Mouse (Mus musculus) intestine, postnatal 0 days (tissue): ENCODE data around the gene Arl13a. TPM values are rescaled to one million over a fixed set of nuclear protein-coding genes. Genes with fewer than 3 reads are reported as not detected.
A peak's percentile ranks its signal among the peaks of the same experiment; 100 is the strongest.

ENCODE experiments used
- ATAC-seq: fragments of 200-750 bp; cut with Nextera tagmentation; 2 replicates; pipeline ENCODE4 v1.8.0; 2017; ENCODE audit warnings: mild to moderate bottlenecking, moderate TSS enrichment, moderate library complexity
- H3K27ac ChIP-seq: fragments of 300-500 bp; sonication (generic); 2 replicates; pipeline ENCODE4 v1.5.1; 2014; ENCODE audit warnings: mild to moderate bottlenecking, low read depth, low read length, moderate library complexity
- H3K27me3 ChIP-seq: fragments of 300-500 bp; sonication (generic); replicated peaks from 2 replicates; pipeline ENCODE4 v1.6.1; 2014; ENCODE audit warnings: low read length, mixed read lengths; ENCODE audit not compliant: control insufficient read depth, insufficient read depth
- H3K36me3 ChIP-seq: fragments of 300-500 bp; sonication (generic); 2 replicates; pipeline ENCODE4 v1.6.1; 2014; ENCODE audit warnings: mild to moderate bottlenecking, moderate library complexity; ENCODE audit not compliant: control insufficient read depth, insufficient read depth
- H3K4me1 ChIP-seq: fragments of 300-500 bp; sonication (generic); replicated peaks from 2 replicates; pipeline ENCODE4 v1.6.1; 2014; ENCODE audit warnings: antibody characterized with exemption, low read length, mixed read lengths; ENCODE audit not compliant: control insufficient read depth, insufficient read depth
- H3K4me2 ChIP-seq: fragments of 300-500 bp; sonication (generic); replicated peaks from 2 replicates; pipeline ENCODE4 v1.6.1; 2014; ENCODE audit warnings: low read depth, mild to moderate bottlenecking, moderate library complexity
- H3K4me3 ChIP-seq: fragments of 300-500 bp; sonication (generic); 2 replicates; pipeline ENCODE4 v1.5.1; 2014; ENCODE audit warnings: low read depth, low read length
- H3K9ac ChIP-seq: fragments of 300-500 bp; sonication (generic); 2 replicates; pipeline ENCODE4 v1.6.1; 2014; ENCODE audit warnings: mild to moderate bottlenecking, low read depth, low read length
- H3K9me3 ChIP-seq: fragments of 300-500 bp; sonication (generic); 2 replicates; pipeline ENCODE4 v1.6.1; 2016; ENCODE audit warnings: mixed run types; ENCODE audit not compliant: control insufficient read depth
- CTCF ChIP-seq: sonication (generic); IDR thresholded peaks from 2 replicates; pipeline ENCODE4 v1.5.1; 2016; ENCODE audit warnings: low read depth, mild to moderate bottlenecking, control low read depth, antibody characterized with exemption, moderate library complexity
- WGBS: fragments of 180-500 bp; shearing (Covaris S2); extraction: QIAGEN DNeasy Blood & Tissue Kit; methylation state at CpG from one replicate; pipeline ENCODE4 v1.1.7; 2014; 5-methylcytosine and 5-hydroxymethylcytosine counted together
- polyA plus RNA-seq: library from polyadenylated mRNA; unstranded; fragments of >200 nt; fragmentation: Nextera tagmentation; extraction: Ambion mirVana; gene quantifications from 2 replicates; pipeline ENCODE4 v1.2.1, GENCODE M21; 2015

Arl13a gene
- polyA plus RNA-seq, 1 experiment from 2014 or later, result not detected

DNA sequence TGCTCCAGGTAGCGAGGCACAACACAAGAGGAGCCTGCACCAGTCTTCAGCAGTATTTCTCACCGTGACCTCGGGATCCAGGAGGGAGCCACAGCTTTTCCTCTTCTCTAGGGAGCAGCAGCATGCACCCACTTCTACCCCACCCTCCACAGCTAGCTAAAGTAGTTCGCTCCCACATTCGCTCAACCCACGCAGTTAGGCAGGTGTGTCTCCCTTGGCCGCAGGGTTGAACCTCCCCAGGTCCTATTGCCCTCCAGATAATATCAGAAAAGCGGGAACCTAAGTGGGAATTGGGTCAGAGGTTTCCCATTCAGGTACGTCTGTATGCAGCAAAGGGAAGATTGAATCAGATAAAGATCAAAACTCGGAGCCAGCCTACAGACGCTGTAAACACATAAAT, 24.5 kb upstream of the Arl13a start:
- Histone ChIP-seq H3K27ac (no peak overlapping the region), H3K4me1 (no peaks in the 10 kb centered on the region), H3K4me2 (peak overlapping the region; percentile 46), H3K9ac (no peak overlapping the region), H3K27me3 (no peaks in the 10 kb centered on the region; the same call in 1 of the 2 replicates), H3K9me3 (no peaks in the 10 kb centered on the region), H3K36me3 (no peaks in the 10 kb centered on the region), H3K4me3 (0 out of 2 replicates have a peak overlapping the region, but pooled peaks have one; percentile 3)
- no peak for TF ChIP-seq CTCF
- ATAC-seq, result no peak
- WGBS, result 22% methylated on average over 11 of the region's 11 CpGs

DNA sequence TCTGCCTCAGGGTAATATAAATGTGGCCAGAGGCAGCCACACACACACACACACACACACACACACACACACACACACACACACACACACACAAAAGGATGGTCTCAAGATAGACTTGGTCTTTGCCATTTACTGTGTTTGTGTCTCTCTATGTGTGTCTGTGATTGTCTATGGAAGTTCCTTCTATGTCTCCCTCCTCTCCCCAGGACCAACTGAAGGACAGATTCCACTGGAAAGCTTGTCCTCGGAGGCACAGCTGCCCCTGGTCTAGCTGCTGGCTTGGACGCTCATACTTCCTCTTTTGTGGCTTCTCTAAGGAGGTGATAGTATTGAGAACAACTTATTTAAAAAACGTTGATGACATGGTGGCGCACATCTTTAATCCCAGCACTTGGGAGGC, 23.8 kb upstream of the Arl13a start:
- Histone ChIP-seq H3K27me3 (no peaks in the 10 kb centered on the region; the same call in 1 of the 2 replicates), H3K9ac (no peak overlapping the region), H3K4me1 (no peaks in the 10 kb centered on the region), H3K36me3 (no peaks in the 10 kb centered on the region), H3K4me2 (no peak overlapping the region; the same call in 1 of the 2 replicates), H3K4me3 (no peak overlapping the region), H3K27ac (no peak overlapping the region), H3K9me3 (no peaks in the 10 kb centered on the region)
- 59% methylated on average over 4 of the region's 4 CpGs for WGBS
- TF ChIP-seq CTCF, result no peak
- no peak for ATAC-seq

DNA sequence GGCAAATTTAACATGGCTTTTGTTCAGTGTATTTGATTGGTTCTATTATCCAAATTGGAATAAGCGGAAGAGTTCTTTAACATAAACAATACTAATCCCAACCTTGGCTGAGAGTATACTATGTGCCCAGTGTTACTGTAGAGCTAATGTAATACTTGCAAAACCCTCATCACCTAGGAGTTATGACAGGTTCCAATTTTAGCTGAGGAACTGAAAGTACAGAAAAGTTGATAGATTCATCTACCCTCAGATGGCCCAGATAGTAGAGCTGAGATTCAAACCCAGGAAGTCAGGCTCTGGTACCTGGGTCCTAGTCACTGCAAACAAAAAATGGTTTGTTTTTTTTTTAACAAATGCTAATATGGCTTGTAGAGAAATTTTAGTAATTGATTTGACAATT, 16.7 kb upstream of the Arl13a start:
- TF ChIP-seq CTCF, result no peak
- Histone ChIP-seq H3K9ac (no peak overlapping the region), H3K4me2 (no peak overlapping the region), H3K27ac (no peak overlapping the region), H3K9me3 (no peaks in the 10 kb centered on the region), H3K4me1 (no peaks in the 10 kb centered on the region), H3K27me3 (no peaks in the 10 kb centered on the region), H3K4me3 (no peak overlapping the region), H3K36me3 (no peaks in the 10 kb centered on the region)
- ATAC-seq, result no peak
- WGBS, result 86% methylated on average over 1 of the region's 1 CpGs

GRCm38 (mm10) chrX:134174699-134175098, 12.6 kb upstream of the Arl13a start:
- Histone ChIP-seq H3K27ac (no peak overlapping the region), H3K27me3 (no peaks in the 10 kb centered on the region), H3K36me3 (no peaks in the 10 kb centered on the region), H3K9ac (no peak overlapping the region), H3K4me2 (no peak overlapping the region), H3K4me1 (no peaks in the 10 kb centered on the region), H3K9me3 (no peaks in the 10 kb centered on the region), H3K4me3 (no peak overlapping the region)
- WGBS, result 88% methylated on average over 1 of the region's 1 CpGs
- ATAC-seq, result no peak
- TF ChIP-seq CTCF, result no peak

GRCm38 (mm10) chrX:134208491-134208890, 21.2 kb downstream of the Arl13a start:
- Histone ChIP-seq H3K4me3 (no peak overlapping the region), H3K27me3 (no peaks in the 10 kb centered on the region), H3K4me2 (no peak overlapping the region), H3K9me3 (no peaks in the 10 kb centered on the region), H3K4me1 (no peaks in the 10 kb centered on the region), H3K27ac (no peak overlapping the region), H3K36me3 (no peaks in the 10 kb centered on the region), H3K9ac (no peak overlapping the region)
- 63% methylated on average over 2 of the region's 2 CpGs for WGBS
- TF ChIP-seq CTCF, result no peak
- ATAC-seq, result no peak

DNA sequence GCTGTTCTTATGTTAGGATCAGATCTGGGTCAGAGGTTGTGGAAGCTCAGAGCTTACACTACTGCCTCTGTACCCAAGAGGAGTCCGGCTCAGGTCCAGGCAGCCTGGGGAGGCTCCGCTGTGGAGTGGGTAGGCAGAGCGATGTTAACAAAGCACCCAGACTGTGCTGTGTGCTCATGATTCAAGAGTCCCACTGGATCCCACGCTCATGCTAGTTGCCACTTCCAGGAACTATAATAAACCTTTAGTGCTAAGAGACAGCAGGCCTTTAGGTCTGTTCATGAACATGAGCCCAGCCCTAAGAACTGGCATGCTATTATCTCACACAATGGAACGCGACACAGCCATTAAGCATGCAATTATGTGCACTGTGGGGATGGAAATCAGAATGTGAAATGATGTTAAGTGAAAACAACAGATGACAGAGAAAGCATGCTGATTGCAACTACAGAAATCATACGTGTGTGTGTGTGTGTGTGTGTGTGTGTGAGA, 23.9 kb downstream of the Arl13a start:
- Histone ChIP-seq H3K9me3 (no peaks in the 10 kb centered on the region), H3K4me1 (no peaks in the 10 kb centered on the region), H3K27me3 (no peaks in the 10 kb centered on the region), H3K4me3 (no peak overlapping the region), H3K36me3 (no peaks in the 10 kb centered on the region), H3K9ac (no peak overlapping the region), H3K4me2 (no peak overlapping the region), H3K27ac (no peak overlapping the region)
- ATAC-seq, result no peak
- WGBS, result 95% methylated on average over 7 of the region's 7 CpGs
- TF ChIP-seq CTCF, result no peak

DNA sequence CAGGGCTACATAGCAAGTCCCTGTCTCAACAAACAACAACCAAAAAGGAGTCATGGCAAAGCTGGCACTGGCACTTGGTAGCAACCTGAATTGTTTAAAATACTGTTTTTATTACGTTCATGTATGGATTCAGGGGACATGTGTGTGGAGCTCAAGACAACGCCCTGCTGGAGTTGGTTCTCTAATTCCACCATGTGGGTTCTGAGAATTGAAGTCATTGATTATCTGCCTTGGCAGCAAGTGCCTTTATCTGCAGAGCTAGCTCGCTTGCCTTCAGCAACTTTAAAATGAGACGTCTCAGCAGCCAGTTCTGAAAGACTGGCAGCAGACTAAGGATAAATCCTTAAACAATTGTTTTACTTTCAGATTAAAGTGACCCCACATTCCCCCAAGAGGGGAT, 30.9 kb downstream of the Arl13a start:
- no peak overlapping the region for H3K27ac ChIP-seq
- H3K9me3 ChIP-seq, result no peaks in the 10 kb centered on the region
- no peaks in the 10 kb centered on the region for H3K4me1 ChIP-seq
- ATAC-seq, result no peak
- no peaks in the 10 kb centered on the region; the same call in 1 of the 2 replicates for H3K36me3 ChIP-seq
- TF ChIP-seq CTCF, result no peak
- H3K9ac ChIP-seq, result no peak overlapping the region
- 71% methylated on average over 4 of the region's 4 CpGs for WGBS
- no peaks in the 10 kb centered on the region for H3K27me3 ChIP-seq
- H3K4me2 ChIP-seq, result no peak overlapping the region
- H3K4me3 ChIP-seq, result no peak overlapping the region
